Mouse (Mus musculus) kidney, adult 2 months (tissue): ENCODE measurements around the gene Pmvk.

ENCODE experiments used
- CTCF ChIP-seq: fragments of 200-500 bp; conservative IDR thresholded peaks from 2 replicates; pipeline ENCODE4 v1.5.1; 2011; ENCODE audit warnings: low read depth, mild to moderate bottlenecking, control low read depth, low read length, moderate library complexity, mixed read lengths; ENCODE audit not compliant: insufficient read depth, insufficient read length
- POLR2A ChIP-seq: fragments of 200-500 bp; IDR thresholded peaks from one replicate; pipeline ENCODE4 v1.6.1; 2011; ENCODE audit warnings: low read depth, low read length, control low read depth

GRCm38 (mm10) chr3:89421810-89422473 lies 32.4 kb upstream of the Pmvk start:
- TF ChIP-seq CTCF: no peak
- no peak for TF ChIP-seq POLR2A
